Mouse (Mus musculus) stomach, postnatal 0 days (tissue): ENCODE measurements around the gene Myo3a.

ENCODE experiments used
- CTCF ChIP-seq: IDR thresholded peaks from 2 replicates; pipeline ENCODE4 v1.5.1; 2016; ENCODE audit warnings: antibody characterized with exemption, low read depth, mild to moderate bottlenecking, moderate library complexity
- EP300 ChIP-seq: optimal IDR thresholded peaks from 2 replicates; pipeline ENCODE3; 2016; ENCODE audit warnings: antibody characterized with exemption

- TF ChIP-seq CTCF (peak; percentile 72), EP300 (no peak)
Observed at GRCm38 (mm10) chr2:22634766-22635165, 407.5 kb downstream of the Myo3a start.
